Mouse (Mus musculus): ENCODE measurements around the gene 2210011C24Rik. TPM values are rescaled to one million over a fixed set of nuclear protein-coding genes. Genes with fewer than 3 reads are reported as not detected.

2210011C24Rik gene
- total RNA-seq, 2 experiments from 2014 or later: 0.93 to 1.4 TPM

Small RNA genes within 50 kb of the gene (microRNA-seq; reads per million reads assigned to microRNA genes)
- gene Mir1199: 0.61 to 1.0 reads per million in 2 experiments
- 1.7 to 5.9 reads per million in 2 experiments for gene Mir8111

Other genes with a start within 250 kb of the 2210011C24Rik start
- gene Adgrl1, start 112.1 kb downstream of the 2210011C24Rik start, total RNA-seq (2021): 10 to 100 TPM; 37.5 to 39.8 TPM
- under 1 TPM; 0.27 to 0.41 TPM for gene Gm10644, start 57.0 kb downstream of the 2210011C24Rik start, total RNA-seq (2021)
- gene Asf1b, start 56.7 kb downstream of the 2210011C24Rik start, total RNA-seq (2021): 10 to 100 TPM; 25.8 to 26.1 TPM
- gene Prkaca, start 39.2 kb downstream of the 2210011C24Rik start, total RNA-seq (2021): 100 to 1,000 TPM; 389 to 405 TPM
- 10 to 100 TPM; 36.6 to 42.9 TPM for gene Samd1, start 14.5 kb downstream of the 2210011C24Rik start, total RNA-seq (2021)
- under 1 TPM in 1 of 2 experiments, not detected in 1; 0.83 TPM for gene 1700067K01Rik, start 10.7 kb downstream of the 2210011C24Rik start, total RNA-seq (2021)
- gene Palm3, start 9.3 kb upstream of the 2210011C24Rik start, total RNA-seq (2021): under 1 TPM; 0.31 to 0.38 TPM
- 1 to 10 TPM; 4.0 to 4.2 TPM for gene Il27ra, start 30.4 kb upstream of the 2210011C24Rik start, total RNA-seq (2021)
- gene Rln3, start 32.8 kb upstream of the 2210011C24Rik start, total RNA-seq (2021): not detected
- 1 to 10 TPM; 3.7 to 4.5 TPM for gene Gm10643, start 53.0 kb upstream of the 2210011C24Rik start, total RNA-seq (2021)
- 10 to 100 TPM; 12.5 to 13.5 TPM for gene Rfx1, start 54.7 kb upstream of the 2210011C24Rik start, total RNA-seq (2021)
- 10 to 100 TPM; 19.7 to 20.5 TPM for gene Dcaf15, start 92.6 kb upstream of the 2210011C24Rik start, total RNA-seq (2021)
- not detected for gene Podnl1, start 113.8 kb upstream of the 2210011C24Rik start, total RNA-seq (2021)
- 10 to 100 TPM; 12.6 to 15.6 TPM for gene Cc2d1a, start 135.8 kb upstream of the 2210011C24Rik start, total RNA-seq (2021)
- under 1 TPM; 0.38 to 0.60 TPM for gene 4930432K21Rik, start 135.9 kb upstream of the 2210011C24Rik start, total RNA-seq (2021)
- 1 to 10 TPM; 3.6 to 4.3 TPM for gene Nanos3, start 173.0 kb upstream of the 2210011C24Rik start, total RNA-seq (2021)
- 10 to 100 TPM; 12.8 to 13.8 TPM for gene Zswim4, start 224.9 kb upstream of the 2210011C24Rik start, total RNA-seq (2021)
- 100 to 1,000 TPM; 218 to 233 TPM for gene D8Ertd738e, start 237.5 kb upstream of the 2210011C24Rik start, total RNA-seq (2021)
- 10 to 100 TPM; 14.4 to 19.2 TPM for gene Mri1, start 245.2 kb upstream of the 2210011C24Rik start, total RNA-seq (2021)